Mouse (Mus musculus): ENCODE measurements around the gene Ctrc.

- no peak for TF ChIP-seq CTCF (conservative IDR thresholded peaks at IDR 0.05; ENCODE audit: low read length)
- no peak for TF ChIP-seq POU5F1 (IDR thresholded peaks at IDR 0.05; ENCODE audit: borderline replicate concordance, low read length)
Observed at GRCm38 (mm10) chr4:141771823-141772222, 74.3 kb downstream of the Ctrc start.

Data from E14TG2a.4 (cell line).